17 mouse cellular contexts compared by ENCODE assay signal in genomic region chr12:7853876-7854275, GRCm38 (mm10).
A peak's percentile ranks its signal among the peaks of the same experiment; 100 is the strongest.
DNase-seq lines count a peak whose midpoint lies in the region; ATAC-seq and TF ChIP-seq lines count a peak whose summit lies in the region.
"Had no signal": no experiment of that assay in that cellular context is flagged by ENCODE, and none has a peak within 500 bp of the region (broad histone marks: within the 10 kb centered on the region; RNA-seq: fewer than 3 reads in every experiment).

No protein-coding gene starts in this region.

- no peaks in the 10 kb centered on the region for H3K36me3 ChIP-seq in intestine, postnatal 0 days (ENCODE audit: control insufficient read depth, insufficient read depth)
- no peaks in the 10 kb centered on the region for H3K36me3 ChIP-seq in intestine, embryonic 16.5 days (ENCODE audit: control insufficient read depth, insufficient read depth, low read length)
- no peaks in the 10 kb centered on the region for H3K36me3 ChIP-seq in lung, embryonic 14.5 days (ENCODE audit: insufficient read depth)
- no peaks in the 10 kb centered on the region for H3K36me3 ChIP-seq in midbrain, postnatal 0 days (ENCODE audit: insufficient read depth, low read length)
- H3K36me3 ChIP-seq: embryonic facial prominence, embryonic 13.5 days; limb, embryonic 10.5 days; midbrain, embryonic 12.5 days; neural tube, embryonic 15.5 days had no signal

- ATAC-seq in intestine, postnatal 0 days = no peak
- no peak for ATAC-seq in intestine, embryonic 16.5 days
- no peak for ATAC-seq in lung, embryonic 14.5 days (ENCODE audit: insufficient read depth)
- no peak for ATAC-seq in midbrain, postnatal 0 days (ENCODE audit: low FRiP score)
- ATAC-seq: forebrain, embryonic 16.5 days had no signal

- DNase-seq in cerebellum, postnatal 10 days = peak; percentile 21 to 26
- no peak for DNase-seq in cerebellum, adult 9-11 months
- DNase-seq in lung, embryonic 14.5 days = peak; percentile 52
- no peak for DNase-seq in lung, adult 18-20 months
- peak; percentile 75 for DNase-seq in midbrain, postnatal 0 days (ENCODE audit: low spot score)
- no peak for DNase-seq in heart, postnatal 36 days
- DNase-seq: adrenal gland, postnatal 25 days; cerebellum, adult 18-20 months; heart, adult 11 months; spleen, adult 18-20 months had no signal

- H3K4me3 ChIP-seq in intestine, postnatal 0 days (ENCODE audit: low read depth, low read length) = no peak overlapping the region
- no peak overlapping the region for H3K4me3 ChIP-seq in intestine, embryonic 16.5 days (ENCODE audit: low read length)
- no peak overlapping the region for H3K4me3 ChIP-seq in lung, embryonic 14.5 days (ENCODE audit: low read depth, low read length)
- H3K4me3 ChIP-seq in midbrain, postnatal 0 days (ENCODE audit: low read depth, low read length) = no peak overlapping the region
- H3K4me3 ChIP-seq: embryonic facial prominence, embryonic 13.5 days; limb, embryonic 10.5 days; midbrain, embryonic 12.5 days; neural tube, embryonic 15.5 days had no signal

- no peaks in the 10 kb centered on the region for H3K9me3 ChIP-seq in intestine, postnatal 0 days (ENCODE audit: control insufficient read depth)
- no peaks in the 10 kb centered on the region for H3K9me3 ChIP-seq in intestine, embryonic 16.5 days (ENCODE audit: control insufficient read depth, low read length)
- H3K9me3 ChIP-seq in lung, embryonic 14.5 days (ENCODE audit: low read depth, low read length) = no peaks in the 10 kb centered on the region
- no peaks in the 10 kb centered on the region for H3K9me3 ChIP-seq in midbrain, postnatal 0 days (ENCODE audit: low read length)
- H3K9me3 ChIP-seq: embryonic facial prominence, embryonic 13.5 days; limb, embryonic 10.5 days; midbrain, embryonic 12.5 days; neural tube, embryonic 15.5 days had no signal

- intact Hi-C loops in heart, postnatal 36 days (cut with DNase I) = no loop called here

- no peaks in the 10 kb centered on the region for H3K27me3 ChIP-seq in intestine, postnatal 0 days (replicated peaks; ENCODE audit: control insufficient read depth, insufficient read depth, low read length)
- no peaks in the 10 kb centered on the region for H3K27me3 ChIP-seq in intestine, embryonic 16.5 days (replicated peaks; ENCODE audit: control insufficient read depth, insufficient read depth, low read length)
- no peaks in the 10 kb centered on the region for H3K27me3 ChIP-seq in lung, embryonic 14.5 days (ENCODE audit: insufficient read depth, low read length)
- no peaks in the 10 kb centered on the region for H3K27me3 ChIP-seq in midbrain, postnatal 0 days (ENCODE audit: insufficient read depth, low read length)
- H3K27me3 ChIP-seq: embryonic facial prominence, embryonic 13.5 days; midbrain, embryonic 12.5 days; neural tube, embryonic 15.5 days had no signal

- no peak overlapping the region for H3K27ac ChIP-seq in intestine, postnatal 0 days (ENCODE audit: low read depth, low read length)
- no peak overlapping the region for H3K27ac ChIP-seq in intestine, embryonic 16.5 days (ENCODE audit: low read length)
- H3K27ac ChIP-seq in lung, embryonic 14.5 days (ENCODE audit: low read depth) = no peak overlapping the region
- no peak overlapping the region for H3K27ac ChIP-seq in midbrain, postnatal 0 days (ENCODE audit: low read depth, low read length)
- H3K27ac ChIP-seq: embryonic facial prominence, embryonic 13.5 days; limb, embryonic 10.5 days; midbrain, embryonic 12.5 days; neural tube, embryonic 15.5 days had no signal

- peak; percentile 59 for TF ChIP-seq CTCF in intestine, postnatal 0 days (IDR thresholded peaks at IDR 0.05; ENCODE audit: low read depth)
- 0 out of 2 replicates have a peak, but pooled peaks have one; percentile 18 for TF ChIP-seq CTCF in lung, embryonic 14.5 days (IDR thresholded peaks at IDR 0.05; ENCODE audit: low read depth)
- peak; percentile 86 for TF ChIP-seq CTCF in midbrain, postnatal 0 days (IDR thresholded peaks at IDR 0.05)

- no peaks in the 10 kb centered on the region for H3K4me1 ChIP-seq in intestine, postnatal 0 days (replicated peaks; ENCODE audit: control insufficient read depth, insufficient read depth, low read length)
- H3K4me1 ChIP-seq in intestine, embryonic 16.5 days (ENCODE audit: control insufficient read depth, insufficient read depth, low read length) = no peaks in the 10 kb centered on the region
- no peaks in the 10 kb centered on the region for H3K4me1 ChIP-seq in lung, embryonic 14.5 days (ENCODE audit: insufficient read depth)
- no peaks in the 10 kb centered on the region for H3K4me1 ChIP-seq in midbrain, postnatal 0 days (ENCODE audit: insufficient read depth, low read length)
- H3K4me1 ChIP-seq: embryonic facial prominence, embryonic 13.5 days; limb, embryonic 10.5 days; midbrain, embryonic 12.5 days; neural tube, embryonic 15.5 days had no signal

- 45% methylated on average over 2 of the region's 2 CpGs for WGBS in intestine, postnatal 0 days
- 52% methylated on average over 2 of the region's 2 CpGs for WGBS in intestine, embryonic 16.5 days
- 23% methylated on average over 2 of the region's 2 CpGs for WGBS in lung, embryonic 14.5 days
- WGBS in midbrain, postnatal 0 days = 36% methylated on average over 2 of the region's 2 CpGs

- H3K4me2 ChIP-seq in intestine, postnatal 0 days (replicated peaks; ENCODE audit: low read depth) = no peak overlapping the region
- no peak overlapping the region for H3K4me2 ChIP-seq in intestine, embryonic 16.5 days (ENCODE audit: low read depth, low read length)
- H3K4me2 ChIP-seq in lung, embryonic 14.5 days = no peak overlapping the region
- no peak overlapping the region for H3K4me2 ChIP-seq in midbrain, postnatal 0 days (ENCODE audit: low read depth, low read length, poor library complexity, severe bottlenecking)
- H3K4me2 ChIP-seq: embryonic facial prominence, embryonic 13.5 days; midbrain, embryonic 12.5 days; neural tube, embryonic 15.5 days had no signal

- H3K9ac ChIP-seq in intestine, postnatal 0 days (ENCODE audit: low read depth, low read length) = no peak overlapping the region
- H3K9ac ChIP-seq in intestine, embryonic 16.5 days (ENCODE audit: low read depth, low read length) = no peak overlapping the region
- H3K9ac ChIP-seq in lung, embryonic 14.5 days = no peak overlapping the region
- H3K9ac ChIP-seq in midbrain, postnatal 0 days (replicated peaks; ENCODE audit: low read length, poor library complexity, severe bottlenecking) = no peak overlapping the region
- H3K9ac ChIP-seq: embryonic facial prominence, embryonic 13.5 days; midbrain, embryonic 12.5 days; neural tube, embryonic 15.5 days had no signal

Comparison
In these comparisons a context has a peak if more than half of its experiments do, and no peak if none do; other contexts are left out.
1. DNase-seq: peak in cerebellum, postnatal 10 days (2 of 2), lung, embryonic 14.5 days (single experiment) and midbrain, postnatal 0 days (single experiment); none in cerebellum, adult 9-11 months (single experiment), lung, adult 18-20 months (0 of 2) and heart, postnatal 36 days (0 of 2).
2. CTCF ChIP-seq: peak in every context shown above with its lines; median percentile 86 in midbrain, postnatal 0 days; 59 in intestine, postnatal 0 days; 18 in lung, embryonic 14.5 days.